Mouse (Mus musculus): Measurements from ENCODE around the gene Plxnc1. TPM values are rescaled to one million over a fixed set of nuclear protein-coding genes. Genes with fewer than 3 reads are reported as not detected.

Gene Plxnc1
- polyA plus RNA-seq, 1 experiment from 2014 or later, result 7.2 TPM

DNA sequence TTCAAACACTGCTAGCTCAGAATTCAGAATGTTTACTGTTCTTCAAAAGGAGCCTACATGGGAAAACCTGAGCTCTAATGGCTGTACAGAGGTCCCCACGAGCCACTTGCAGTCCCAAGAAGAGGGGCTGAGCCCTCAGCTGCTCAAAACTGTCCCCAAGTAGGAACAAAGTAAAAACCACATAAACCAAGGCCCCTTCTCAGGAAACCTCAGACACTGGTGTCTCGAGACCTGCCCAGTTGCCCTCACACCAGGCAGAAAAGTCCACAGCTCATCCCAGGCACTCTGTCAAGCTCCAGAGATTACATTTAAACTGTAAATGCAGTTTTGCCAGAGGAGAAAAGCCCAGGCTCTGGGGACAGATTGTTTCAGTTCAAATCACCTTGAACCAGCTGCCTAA, 26.6 kb downstream of the Plxnc1 start:
- no peak overlapping the region for H3K9ac ChIP-seq
- H3K4me1 ChIP-seq, result peaks cover 11% of the 10 kb centered on the region; the same call in 1 of the 2 replicates
- no peak for ATAC-seq
- H3K4me3 ChIP-seq, result no peak overlapping the region
- no peak overlapping the region for H3K27ac ChIP-seq
- H3K4me2 ChIP-seq, result no peak overlapping the region
- H3K9me3 ChIP-seq (replicated peaks), result no peaks in the 10 kb centered on the region
- H3K27me3 ChIP-seq, result no peaks in the 10 kb centered on the region
- WGBS, result 56% methylated on average over 2 of the region's 2 CpGs
- peaks cover 11% of the 10 kb centered on the region; the same call in 1 of the 2 replicates for H3K36me3 ChIP-seq (ENCODE audit: poor library complexity, severe bottlenecking)

DNA sequence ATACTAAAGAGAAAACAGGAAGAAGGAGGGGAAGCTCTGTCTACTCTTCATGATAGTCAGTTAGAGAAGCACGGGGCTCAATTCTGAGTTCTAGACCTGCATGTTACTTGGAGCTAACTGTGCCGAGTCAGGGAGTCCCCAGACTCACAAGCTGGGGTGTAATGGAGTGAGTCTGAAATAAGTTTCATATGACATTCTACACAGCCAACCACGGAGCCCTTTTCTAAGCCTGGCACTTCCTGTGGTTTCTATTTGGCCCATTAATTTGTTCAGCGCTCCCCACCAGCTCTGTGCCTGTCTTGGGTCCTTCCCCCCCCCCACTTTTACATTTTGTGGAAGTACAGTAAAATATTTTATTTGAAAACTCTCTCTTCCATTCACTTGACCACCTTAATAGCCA, 27.3 kb downstream of the Plxnc1 start:
- no peak overlapping the region for H3K27ac ChIP-seq
- no peak overlapping the region for H3K4me2 ChIP-seq
- ATAC-seq, result no peak
- H3K4me3 ChIP-seq, result no peak overlapping the region
- H3K4me1 ChIP-seq, result peaks cover 8% of the 10 kb centered on the region; the same call in 1 of the 2 replicates
- 95% methylated on average over 4 of the region's 4 CpGs for WGBS
- H3K9ac ChIP-seq, result no peak overlapping the region
- H3K9me3 ChIP-seq (replicated peaks), result no peaks in the 10 kb centered on the region
- no peaks in the 10 kb centered on the region for H3K27me3 ChIP-seq
- H3K36me3 ChIP-seq (ENCODE audit: poor library complexity, severe bottlenecking), result peaks cover 11% of the 10 kb centered on the region; the same call in 1 of the 2 replicates

DNA sequence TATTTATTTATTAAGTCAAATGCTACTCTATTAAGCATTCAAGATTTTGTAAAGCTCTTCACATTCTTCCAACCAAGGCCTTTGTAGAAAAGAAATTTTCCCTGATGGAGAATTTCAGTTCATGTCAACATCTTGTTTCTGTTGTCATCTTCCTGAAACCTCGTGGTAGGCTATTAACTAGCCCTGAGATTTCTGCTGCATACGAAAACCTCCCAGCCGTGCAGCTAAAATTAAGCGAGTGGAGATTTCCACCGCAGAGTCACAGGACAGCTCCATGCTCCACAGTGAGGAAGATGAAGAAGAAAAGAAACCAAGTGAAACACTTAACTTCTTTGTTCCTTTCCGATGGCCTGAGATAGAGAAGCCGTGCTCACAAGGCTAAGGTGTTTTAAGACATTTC, 28.0 kb downstream of the Plxnc1 start:
- H3K4me2 ChIP-seq, result no peak overlapping the region
- H3K36me3 ChIP-seq (ENCODE audit: poor library complexity, severe bottlenecking), result peaks cover 7% of the 10 kb centered on the region; the same call in 1 of the 2 replicates
- H3K4me3 ChIP-seq, result no peak overlapping the region
- no peak for ATAC-seq
- no peak overlapping the region for H3K9ac ChIP-seq
- 86% methylated on average over 7 of the region's 7 CpGs for WGBS
- H3K27me3 ChIP-seq, result no peaks in the 10 kb centered on the region
- H3K9me3 ChIP-seq (replicated peaks), result no peaks in the 10 kb centered on the region
- no peak overlapping the region for H3K27ac ChIP-seq
- peaks cover 1% of the 10 kb centered on the region; the same call in 1 of the 2 replicates for H3K4me1 ChIP-seq

DNA sequence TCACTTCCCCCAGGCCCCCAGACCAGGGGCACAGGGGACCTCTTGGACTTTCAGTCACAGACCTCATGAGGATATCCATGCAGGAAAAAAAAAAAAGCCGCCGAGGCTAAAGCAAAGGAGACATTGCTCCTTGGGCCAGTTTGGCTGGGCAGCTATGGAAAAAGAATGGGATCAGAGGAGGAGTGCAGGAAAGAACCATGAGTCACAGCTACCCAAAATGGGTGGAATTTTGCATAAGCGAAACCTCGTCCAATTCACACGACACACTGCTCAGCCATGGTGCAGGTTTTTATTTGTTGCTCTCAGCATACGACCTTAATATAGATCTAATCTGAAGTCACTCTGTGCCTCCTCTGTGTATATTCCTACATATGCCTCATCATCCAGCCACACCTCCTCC, 28.9 kb downstream of the Plxnc1 start:
- no peak overlapping the region for H3K27ac ChIP-seq
- no peaks in the 10 kb centered on the region for H3K9me3 ChIP-seq (replicated peaks)
- no peak overlapping the region for H3K4me2 ChIP-seq
- H3K4me1 ChIP-seq, result no peaks in the 10 kb centered on the region; the same call in 1 of the 2 replicates
- ATAC-seq, result no peak
- no peak overlapping the region for H3K4me3 ChIP-seq
- H3K27me3 ChIP-seq, result no peaks in the 10 kb centered on the region
- H3K9ac ChIP-seq, result no peak overlapping the region
- no peaks in the 10 kb centered on the region for H3K36me3 ChIP-seq (ENCODE audit: poor library complexity, severe bottlenecking)
- 94% methylated on average over 6 of the region's 6 CpGs for WGBS

DNA sequence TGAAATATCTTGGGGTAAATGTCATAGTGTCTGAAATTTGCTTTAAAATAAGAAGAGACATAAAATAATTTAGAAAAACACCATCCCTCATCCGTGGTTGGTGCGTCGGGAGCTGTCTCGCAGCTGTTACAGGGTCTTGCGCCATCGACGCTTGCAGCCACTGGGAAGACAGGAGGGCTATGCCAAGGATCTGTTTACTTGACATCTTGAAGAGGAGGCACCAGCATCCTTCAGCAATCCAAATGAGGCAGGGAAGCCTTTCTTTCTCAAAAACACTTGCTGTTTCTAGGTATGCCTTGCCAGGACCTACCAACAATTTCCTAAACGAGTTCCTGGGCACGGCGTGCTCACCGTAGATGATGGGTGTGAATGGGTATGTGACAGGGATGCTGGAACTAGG, 30.6 kb downstream of the Plxnc1 start:
- 86% methylated on average over 11 of the region's 11 CpGs for WGBS
- no peak overlapping the region for H3K4me3 ChIP-seq
- ATAC-seq, result no peak
- H3K9ac ChIP-seq, result no peak overlapping the region
- no peaks in the 10 kb centered on the region; the same call in 1 of the 2 replicates for H3K4me1 ChIP-seq
- H3K9me3 ChIP-seq (replicated peaks), result no peaks in the 10 kb centered on the region
- no peaks in the 10 kb centered on the region for H3K27me3 ChIP-seq
- no peaks in the 10 kb centered on the region for H3K36me3 ChIP-seq (ENCODE audit: poor library complexity, severe bottlenecking)
- H3K27ac ChIP-seq, result no peak overlapping the region
- no peak overlapping the region for H3K4me2 ChIP-seq

DNA sequence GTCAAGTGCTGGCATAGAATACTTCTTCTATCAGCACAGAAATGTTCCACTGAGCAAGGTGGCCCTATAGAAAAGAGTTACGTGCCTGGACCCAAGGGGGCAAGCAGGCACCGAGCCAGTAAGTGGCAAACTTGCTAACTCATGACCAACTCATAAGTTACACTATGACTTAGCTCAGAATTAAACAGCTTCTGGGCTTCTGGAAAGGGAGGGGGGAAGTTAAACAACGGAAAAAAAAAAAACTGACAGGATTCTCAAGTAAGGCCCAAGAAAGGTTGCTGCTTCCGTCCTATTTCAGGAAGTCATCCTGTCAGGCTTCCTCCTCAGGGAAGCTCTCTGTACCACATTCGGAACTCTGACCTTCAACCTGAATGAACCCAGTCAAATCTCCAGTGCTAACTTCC, 31.3 kb downstream of the Plxnc1 start:
- H3K9me3 ChIP-seq (replicated peaks), result no peaks in the 10 kb centered on the region
- WGBS, result 89% methylated on average over 5 of the region's 5 CpGs
- no peak overlapping the region for H3K9ac ChIP-seq
- no peak overlapping the region for H3K4me2 ChIP-seq
- no peaks in the 10 kb centered on the region; the same call in 1 of the 2 replicates for H3K4me1 ChIP-seq
- ATAC-seq, result no peak
- H3K27me3 ChIP-seq, result no peaks in the 10 kb centered on the region
- no peak overlapping the region for H3K27ac ChIP-seq
- no peak overlapping the region for H3K4me3 ChIP-seq
- H3K36me3 ChIP-seq (ENCODE audit: poor library complexity, severe bottlenecking), result peaks cover 3% of the 10 kb centered on the region; the same call in 1 of the 2 replicates

DNA sequence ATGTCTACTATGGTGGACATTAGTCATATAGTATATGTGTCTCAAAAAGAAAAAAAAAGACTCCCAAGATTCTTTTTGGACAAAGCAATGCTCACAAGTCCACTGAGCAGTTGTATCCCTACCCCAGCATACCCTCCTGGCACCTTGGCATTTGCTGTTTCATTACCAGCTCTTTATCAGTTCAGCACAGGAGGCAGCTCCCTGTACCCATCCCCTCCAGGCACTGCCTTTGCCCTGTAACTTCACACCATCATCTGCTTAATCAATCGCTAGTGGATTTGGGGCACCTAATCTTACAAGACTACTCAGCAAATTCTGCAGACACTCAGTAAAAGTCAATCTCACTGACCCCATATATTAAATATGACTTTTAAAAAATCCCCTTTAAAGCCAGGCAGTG, 32.1 kb downstream of the Plxnc1 start:
- Histone ChIP-seq H3K4me2 (no peak overlapping the region), H3K9me3 (replicated peaks) (no peaks in the 10 kb centered on the region), H3K4me3 (no peak overlapping the region), H3K27me3 (no peaks in the 10 kb centered on the region), H3K36me3 (ENCODE audit: poor library complexity, severe bottlenecking) (peaks cover 3% of the 10 kb centered on the region; the same call in 1 of the 2 replicates), H3K27ac (no peak overlapping the region), H3K4me1 (no peaks in the 10 kb centered on the region), H3K9ac (no peak overlapping the region)
- 89% methylated on average over 1 of the region's 1 CpGs for WGBS
- no peak for ATAC-seq

DNA sequence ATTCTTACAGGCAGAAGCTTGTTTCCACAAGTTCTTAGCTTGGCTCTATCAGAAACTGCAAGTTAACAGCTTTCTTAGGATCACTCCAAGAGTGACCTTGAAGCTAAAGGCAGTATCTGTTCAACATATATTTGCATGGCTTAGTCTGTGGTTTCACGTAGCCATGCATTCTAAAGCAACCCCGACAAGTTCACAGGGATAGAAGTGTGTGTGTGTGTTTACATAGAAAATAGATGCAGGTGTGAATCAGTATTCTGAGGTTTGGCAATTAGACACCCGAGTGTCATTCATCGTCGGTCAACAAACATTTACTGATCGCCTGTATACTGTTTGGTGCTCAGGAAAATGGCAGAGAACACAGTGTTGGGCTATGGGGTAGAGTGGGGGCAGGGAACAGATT, 33.5 kb downstream of the Plxnc1 start:
- no peak for ATAC-seq

DNA sequence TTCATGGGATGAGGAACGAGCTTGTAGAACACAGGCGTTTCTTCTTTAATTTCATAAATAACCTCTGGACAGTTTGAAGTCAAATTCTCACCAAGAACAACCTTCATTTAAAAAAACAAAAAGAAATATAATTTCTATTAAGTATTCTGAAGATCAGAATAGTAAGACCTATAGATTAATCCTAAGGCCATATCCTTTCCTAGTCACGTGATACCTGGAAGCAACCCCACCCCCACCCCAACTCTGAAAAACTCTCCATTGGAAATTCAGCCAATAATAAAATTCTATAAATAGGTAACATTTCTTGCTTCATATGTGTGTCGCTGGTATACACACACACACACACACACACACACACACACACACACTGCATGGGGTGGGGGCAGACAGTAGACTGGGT, 34.1 kb downstream of the Plxnc1 start:
- Histone ChIP-seq H3K4me1 (peaks cover 11% of the 10 kb centered on the region), H3K9ac (no peak overlapping the region), H3K4me2 (no peak overlapping the region), H3K36me3 (ENCODE audit: poor library complexity, severe bottlenecking) (peaks cover 3% of the 10 kb centered on the region; the same call in 1 of the 2 replicates), H3K27ac (no peak overlapping the region), H3K4me3 (no peak overlapping the region), H3K27me3 (no peaks in the 10 kb centered on the region), H3K9me3 (replicated peaks) (no peaks in the 10 kb centered on the region)
- WGBS, result 96% methylated on average over 4 of the region's 4 CpGs
- ATAC-seq, result no peak

More for the DNA sequence above, 33.5 kb downstream of the Plxnc1 start:
- Histone ChIP-seq H3K4me3 (no peak overlapping the region), H3K36me3 (ENCODE audit: poor library complexity, severe bottlenecking) (peaks cover 3% of the 10 kb centered on the region; the same call in 1 of the 2 replicates), H3K9me3 (replicated peaks) (no peaks in the 10 kb centered on the region), H3K27ac (no peak overlapping the region), H3K27me3 (no peaks in the 10 kb centered on the region), H3K4me2 (no peak overlapping the region), H3K4me1 (peaks cover 6% of the 10 kb centered on the region), H3K9ac (no peak overlapping the region)
- WGBS, result 91% methylated on average over 6 of the region's 6 CpGs

DNA sequence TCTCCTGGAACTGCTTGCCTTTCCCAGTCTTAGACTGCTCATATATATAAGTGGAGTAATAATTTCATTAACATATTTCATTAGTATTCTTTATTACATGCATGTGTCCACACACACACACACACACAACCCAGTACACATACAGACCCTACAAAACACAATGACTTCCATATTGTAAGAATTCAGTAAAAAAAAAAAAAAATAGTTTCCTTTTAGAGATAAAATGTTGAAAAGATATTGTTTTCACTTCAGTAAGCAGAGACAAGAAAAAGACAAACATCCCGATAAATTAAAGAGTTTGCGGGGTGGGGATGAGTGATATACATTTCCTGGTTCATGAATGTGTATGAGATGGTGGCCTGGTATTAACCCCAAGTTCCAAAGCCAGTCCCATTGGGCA, 34.8 kb downstream of the Plxnc1 start:
- Histone ChIP-seq H3K27ac (no peak overlapping the region), H3K4me2 (no peak overlapping the region), H3K4me1 (peaks cover 18% of the 10 kb centered on the region), H3K36me3 (ENCODE audit: poor library complexity, severe bottlenecking) (peaks cover 3% of the 10 kb centered on the region; the same call in 1 of the 2 replicates), H3K9ac (no peak overlapping the region), H3K4me3 (no peak overlapping the region), H3K9me3 (replicated peaks) (no peaks in the 10 kb centered on the region), H3K27me3 (no peaks in the 10 kb centered on the region)
- WGBS, result 91% methylated on average over 2 of the region's 2 CpGs
- no peak for ATAC-seq

DNA sequence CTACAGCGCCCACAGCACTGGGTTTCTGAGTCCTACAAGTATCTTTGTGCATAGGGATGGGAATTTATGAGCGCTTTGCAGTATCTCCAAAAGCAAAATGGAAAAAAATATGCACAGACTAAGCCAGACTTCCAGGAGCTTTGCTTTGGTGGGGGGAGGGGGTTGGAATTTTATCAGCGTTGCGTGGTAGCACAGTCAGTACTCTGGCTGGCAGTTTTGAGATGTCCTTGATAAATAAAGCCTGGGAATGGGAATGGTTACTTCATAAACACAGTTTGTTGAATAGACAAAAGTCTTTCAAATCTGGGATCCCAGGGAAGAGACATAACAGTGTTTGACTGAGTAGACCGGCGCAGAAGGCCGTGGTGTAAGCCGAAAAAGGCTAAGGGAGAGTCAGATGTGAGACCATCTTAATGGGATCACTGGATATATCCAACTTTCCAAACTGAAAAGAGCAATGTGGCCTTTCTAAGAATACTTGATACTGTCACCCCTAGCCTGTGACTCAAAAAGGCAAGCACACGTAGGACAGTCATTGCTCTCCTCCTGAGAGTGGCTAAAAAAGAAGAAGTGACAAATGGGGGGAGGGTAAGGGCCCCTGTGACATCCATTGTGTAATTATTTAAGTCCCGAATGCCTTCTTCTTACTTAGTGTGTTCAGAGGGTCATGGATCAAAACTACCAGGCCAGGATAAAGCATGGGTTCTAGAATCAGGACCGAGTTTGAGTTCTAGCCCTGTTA, 35.5 kb downstream of the Plxnc1 start:
- H3K9me3 ChIP-seq (replicated peaks), result no peaks in the 10 kb centered on the region
- no peak overlapping the region for H3K4me2 ChIP-seq
- H3K9ac ChIP-seq, result no peak overlapping the region
- no peak overlapping the region for H3K4me3 ChIP-seq
- H3K36me3 ChIP-seq (ENCODE audit: poor library complexity, severe bottlenecking), result peaks cover 3% of the 10 kb centered on the region; the same call in 1 of the 2 replicates
- WGBS, result 91% methylated on average over 11 of the region's 11 CpGs
- no peak for ATAC-seq
- H3K4me1 ChIP-seq, result peaks cover 24% of the 10 kb centered on the region
- H3K27ac ChIP-seq, result no peak overlapping the region
- no peaks in the 10 kb centered on the region for H3K27me3 ChIP-seq

DNA sequence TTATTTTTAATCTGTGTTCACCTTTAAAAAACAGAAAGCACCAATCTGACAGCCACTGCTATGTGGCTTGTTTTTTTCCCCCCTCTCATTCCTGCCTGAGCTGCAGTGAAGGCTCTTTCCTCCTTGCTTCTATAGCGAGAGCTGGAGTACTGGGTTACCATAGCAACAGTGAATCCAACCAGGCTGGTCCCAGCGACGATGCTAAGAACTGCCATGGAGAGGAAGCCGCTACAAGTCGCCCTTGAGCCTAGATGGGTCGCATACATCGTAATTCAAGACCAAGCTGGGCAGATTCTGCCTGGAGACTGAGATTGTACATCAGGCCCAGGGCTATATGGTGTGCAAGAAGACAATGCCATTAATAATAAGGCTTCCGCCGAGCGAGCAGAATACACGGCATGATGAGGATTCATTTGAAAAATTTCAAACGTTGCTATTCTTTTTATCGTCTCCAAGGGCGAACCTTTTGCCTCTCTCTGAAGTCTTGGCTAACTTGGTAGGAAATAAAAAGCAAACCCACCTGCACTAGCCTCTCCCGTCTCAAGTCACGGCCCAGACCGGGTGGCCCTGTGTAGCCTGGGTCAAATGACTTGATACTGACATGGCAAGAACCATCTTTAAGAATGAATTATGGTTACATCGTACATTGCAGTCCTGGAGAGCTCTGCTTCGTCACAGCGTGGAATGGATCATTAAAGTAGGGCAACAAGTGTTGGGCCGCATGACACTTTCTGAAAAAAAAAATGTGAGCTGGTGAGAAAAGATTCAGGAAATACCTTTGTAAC, 38.8 kb downstream of the Plxnc1 start:
- H3K36me3 ChIP-seq (ENCODE audit: poor library complexity, severe bottlenecking), result peaks cover 7% of the 10 kb centered on the region; the same call in 1 of the 2 replicates
- H3K27me3 ChIP-seq, result no peaks in the 10 kb centered on the region
- H3K9ac ChIP-seq, result peak overlapping the region; percentile 46
- peak overlapping the region; percentile 18 for H3K4me3 ChIP-seq
- H3K27ac ChIP-seq, result peak overlapping the region; percentile 84
- no peaks in the 10 kb centered on the region for H3K9me3 ChIP-seq (replicated peaks)
- peak overlapping the region; percentile 54 for H3K4me2 ChIP-seq
- H3K4me1 ChIP-seq, result peaks cover 29% of the 10 kb centered on the region
- peak; percentile 97 for ATAC-seq
- 18% methylated on average over 21 of the region's 21 CpGs for WGBS
